ENCODE assay signal across 8 mouse cellular contexts in the genomic region with DNA sequence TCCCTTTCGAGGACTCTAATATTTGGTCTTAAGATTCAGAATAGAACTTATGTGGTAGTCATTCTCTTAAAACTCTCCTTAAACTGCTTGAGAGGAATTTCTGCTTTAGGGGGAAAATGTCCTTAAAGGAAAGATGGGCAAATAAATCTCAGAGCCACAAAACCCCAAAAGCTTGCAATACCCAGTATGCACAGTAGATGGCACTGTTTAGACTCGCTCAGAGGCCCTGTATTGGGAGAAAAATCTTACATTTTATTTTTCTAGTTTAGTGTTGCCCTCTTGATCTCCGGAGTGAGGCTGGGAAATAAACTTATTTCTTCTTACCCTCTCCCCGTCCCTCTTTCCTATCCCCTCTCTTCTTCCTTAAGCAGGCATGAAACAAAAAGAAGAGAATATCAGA. TPM values are rescaled to one million over a fixed set of nuclear protein-coding genes. Genes with fewer than 3 reads are reported as not detected.
DNase-seq lines count a peak whose midpoint lies in the region; ATAC-seq and TF ChIP-seq lines count a peak whose summit lies in the region.

No protein-coding gene starts in this region.

- no peak overlapping the region for H3K4me2 ChIP-seq in forebrain, embryonic 11.5 days (ENCODE audit: low read depth, low read length, severe bottlenecking)
- H3K4me2 ChIP-seq in forebrain, embryonic 12.5 days = no peak overlapping the region
- no peak overlapping the region for H3K4me2 ChIP-seq in liver, embryonic 12.5 days

- no peak overlapping the region for H3K27ac ChIP-seq in forebrain, embryonic 11.5 days (ENCODE audit: low read depth, low read length)
- no peak overlapping the region for H3K27ac ChIP-seq in forebrain, embryonic 12.5 days
- no peak overlapping the region for H3K27ac ChIP-seq in liver, adult 2 months (replicated peaks; ENCODE audit: insufficient read depth, low read depth, low read length)
- no peak overlapping the region for H3K27ac ChIP-seq in liver, embryonic 12.5 days

- 7% methylated on average over 4 of the region's 4 CpGs for WGBS in forebrain, embryonic 11.5 days
- 9% methylated on average over 4 of the region's 4 CpGs for WGBS in forebrain, embryonic 12.5 days
- 22% methylated on average over 4 of the region's 4 CpGs for WGBS in liver, adult 2 months
- 8% methylated on average over 4 of the region's 4 CpGs for WGBS in liver, embryonic 12.5 days (ENCODE audit: insufficient replicate concordance)

- no peaks in the 10 kb centered on the region for H3K9me3 ChIP-seq in forebrain, embryonic 11.5 days (ENCODE audit: control insufficient read depth, low read length)
- H3K9me3 ChIP-seq in forebrain, embryonic 12.5 days = no peaks in the 10 kb centered on the region
- no peaks in the 10 kb centered on the region for H3K9me3 ChIP-seq in liver, embryonic 12.5 days (replicated peaks)

- H3K79me2 ChIP-seq in liver, adult 2 months (ENCODE audit: control insufficient read depth, insufficient read depth, low read length) = peaks cover 2% of the 10 kb centered on the region

- H3K9ac ChIP-seq in forebrain, embryonic 11.5 days (ENCODE audit: low read length) = no peak overlapping the region
- H3K9ac ChIP-seq in forebrain, embryonic 12.5 days = no peak overlapping the region
- no peak overlapping the region for H3K9ac ChIP-seq in liver, adult 2 months (ENCODE audit: low read depth, low read length)
- no peak overlapping the region for H3K9ac ChIP-seq in liver, embryonic 12.5 days

- peaks cover 8% of the 10 kb centered on the region; the same call in 1 of the 2 replicates for H3K4me1 ChIP-seq in forebrain, embryonic 11.5 days (replicated peaks; ENCODE audit: control insufficient read depth, insufficient read depth, low read length)
- H3K4me1 ChIP-seq in forebrain, embryonic 12.5 days = peaks cover 8% of the 10 kb centered on the region
- peaks cover 13% of the 10 kb centered on the region for H3K4me1 ChIP-seq in liver, adult 2 months (ENCODE audit: control insufficient read depth, insufficient read depth, low read length)
- H3K4me1 ChIP-seq in liver, embryonic 12.5 days = peaks cover 8% of the 10 kb centered on the region; the same call in 1 of the 2 replicates

- no peaks in the 10 kb centered on the region for H3K36me3 ChIP-seq in forebrain, embryonic 11.5 days (ENCODE audit: control insufficient read depth, insufficient read depth, low read length)
- no peaks in the 10 kb centered on the region for H3K36me3 ChIP-seq in forebrain, embryonic 12.5 days (replicated peaks)
- H3K36me3 ChIP-seq in liver, adult 2 months (ENCODE audit: control insufficient read depth, insufficient read depth, low read length) = no peaks in the 10 kb centered on the region
- H3K36me3 ChIP-seq in liver, embryonic 12.5 days = no peaks in the 10 kb centered on the region

- TF ChIP-seq CTCF in liver, adult 2 months (IDR thresholded peaks at IDR 0.05; ENCODE audit: low read depth, low read length) = peak; percentile 51

- ATAC-seq in forebrain, embryonic 11.5 days (replicated peaks; ENCODE audit: low FRiP score) = no peak
- no peak for ATAC-seq in forebrain, embryonic 12.5 days (ENCODE audit: low FRiP score)
- no peak for ATAC-seq in liver, embryonic 12.5 days
- ATAC-seq in frontal cortex, adult (ENCODE audit: low TSS enrichment) = peak; percentile 50; the same call in 1 of the 2 replicates
- 0 out of 2 replicates have a peak, but pooled peaks have one; percentile 28 for ATAC-seq in megakaryocyte-erythroid progenitor cell, adult 5-6 weeks (replicated peaks; ENCODE audit: low FRiP score, low TSS enrichment, poor library complexity, severe bottlenecking)

- H3K27me3 ChIP-seq in forebrain, embryonic 11.5 days (ENCODE audit: control insufficient read depth, insufficient read depth, low read length) = peaks cover 33% of the 10 kb centered on the region
- peaks cover 43% of the 10 kb centered on the region for H3K27me3 ChIP-seq in forebrain, embryonic 12.5 days
- H3K27me3 ChIP-seq in liver, adult 2 months (ENCODE audit: control insufficient read depth, insufficient read depth, low read length) = no peaks in the 10 kb centered on the region
- peaks cover 79% of the 10 kb centered on the region for H3K27me3 ChIP-seq in liver, embryonic 12.5 days (replicated peaks)

- DNase-seq in forebrain, embryonic 11.5 days (ENCODE audit: low spot score) = peak; percentile 74
- DNase-seq in liver, adult 2 months (ENCODE audit: extremely low read depth, low read depth, low spot score) = peak; percentile 46
- peak; percentile 75 for DNase-seq in NIH3T3 (ENCODE audit: low read depth)
- no peak for DNase-seq in urinary bladder, adult 2 months (ENCODE audit: low spot score)

- no peak for TF ChIP-seq POLR2A in liver, adult 2 months (IDR thresholded peaks at IDR 0.05; ENCODE audit: extremely low read depth, insufficient read depth, low read length)

- H3K4me3 ChIP-seq in forebrain, embryonic 11.5 days (ENCODE audit: low read depth, low read length) = no peak overlapping the region
- H3K4me3 ChIP-seq in forebrain, embryonic 12.5 days (replicated peaks) = no peak overlapping the region
- no peak overlapping the region for H3K4me3 ChIP-seq in liver, adult 2 months (ENCODE audit: insufficient read depth, low read depth, low read length)
- H3K4me3 ChIP-seq in liver, embryonic 12.5 days = no peak overlapping the region

RNA-seq across cellular contexts. Expression of gene Gjb2, which starts 4.7 kb away (rescaled TPM):
- 6.2 and 8.4 TPM in 2 replicates for polyA plus RNA-seq in forebrain, embryonic 11.5 days (2014; fragmentation: Nextera tagmentation; extraction: Ambion mirVana)
- 6.7 and 12.5 TPM in 2 replicates for polyA plus RNA-seq in forebrain, embryonic 12.5 days (2016; fragmentation: Nextera tagmentation; extraction: Ambion mirVana)
- total RNA-seq in liver, adult 2 months (2014; rRNA removed) = 90.0 and 124 TPM in 2 replicates
- 177 and 208 TPM in 2 replicates for polyA plus RNA-seq in liver, adult 2 months (2012; rRNA removed)
- polyA plus RNA-seq in liver, embryonic 12.5 days (2016; fragmentation: Nextera tagmentation; extraction: Ambion mirVana) = 2.0 and 3.5 TPM in 2 replicates
- 0.40 TPM in 1 of 2 replicates, not detected in the other for total RNA-seq in megakaryocyte-erythroid progenitor cell, adult 5-6 weeks (2014; fragmentation: Nextera tagmentation)
- 1.8 TPM in 1 of 2 replicates, not detected in the other for total RNA-seq in megakaryocyte-erythroid progenitor cell, adult 5-6 weeks (2017)
- 6.4 and 6.5 TPM in 2 replicates for polyA plus RNA-seq in urinary bladder, adult 2 months (2012; rRNA removed)

RNA-seq across cellular contexts. Expression of gene Gm4491, which starts 6.5 kb away (rescaled TPM):
- polyA plus RNA-seq in forebrain, embryonic 11.5 days (2014; fragmentation: Nextera tagmentation; extraction: Ambion mirVana) = not detected in 2 replicates
- not detected in 2 replicates for polyA plus RNA-seq in forebrain, embryonic 12.5 days (2016; fragmentation: Nextera tagmentation; extraction: Ambion mirVana)
- not detected in 2 replicates for total RNA-seq in liver, adult 2 months (2014; rRNA removed)
- polyA plus RNA-seq in liver, adult 2 months (2012; rRNA removed) = not detected in 2 replicates
- polyA plus RNA-seq in liver, embryonic 12.5 days (2016; fragmentation: Nextera tagmentation; extraction: Ambion mirVana) = not detected in 2 replicates
- not detected in 2 replicates for total RNA-seq in megakaryocyte-erythroid progenitor cell, adult 5-6 weeks (2014; fragmentation: Nextera tagmentation)
- not detected in 2 replicates for total RNA-seq in megakaryocyte-erythroid progenitor cell, adult 5-6 weeks (2017)
- polyA plus RNA-seq in urinary bladder, adult 2 months (2012; rRNA removed) = 0.12 TPM in 1 of 2 replicates, not detected in the other

RNA-seq across cellular contexts. Expression of gene Gjb6, which starts 24.2 kb away (rescaled TPM):
- 1.1 and 1.8 TPM in 2 replicates for polyA plus RNA-seq in forebrain, embryonic 11.5 days (2014; fragmentation: Nextera tagmentation; extraction: Ambion mirVana)
- polyA plus RNA-seq in forebrain, embryonic 12.5 days (2016; fragmentation: Nextera tagmentation; extraction: Ambion mirVana) = 3.2 and 3.7 TPM in 2 replicates
- total RNA-seq in liver, adult 2 months (2014; rRNA removed) = not detected in 2 replicates
- polyA plus RNA-seq in liver, adult 2 months (2012; rRNA removed) = not detected in 2 replicates
- 0.10 and 0.19 TPM in 2 replicates for polyA plus RNA-seq in liver, embryonic 12.5 days (2016; fragmentation: Nextera tagmentation; extraction: Ambion mirVana)
- not detected in 2 replicates for total RNA-seq in megakaryocyte-erythroid progenitor cell, adult 5-6 weeks (2014; fragmentation: Nextera tagmentation)
- not detected in 2 replicates for total RNA-seq in megakaryocyte-erythroid progenitor cell, adult 5-6 weeks (2017)
- 55.0 and 56.2 TPM in 2 replicates for polyA plus RNA-seq in urinary bladder, adult 2 months (2012; rRNA removed)

RNA-seq across cellular contexts. Expression of gene Gja3, which starts 51.3 kb away (rescaled TPM):
- polyA plus RNA-seq in forebrain, embryonic 11.5 days (2014; fragmentation: Nextera tagmentation; extraction: Ambion mirVana) = 0.08 TPM in 1 of 2 replicates, not detected in the other
- polyA plus RNA-seq in forebrain, embryonic 12.5 days (2016; fragmentation: Nextera tagmentation; extraction: Ambion mirVana) = 0.37 and 0.46 TPM in 2 replicates
- not detected in 2 replicates for total RNA-seq in liver, adult 2 months (2014; rRNA removed)
- not detected in 2 replicates for polyA plus RNA-seq in liver, adult 2 months (2012; rRNA removed)
- polyA plus RNA-seq in liver, embryonic 12.5 days (2016; fragmentation: Nextera tagmentation; extraction: Ambion mirVana) = not detected in 2 replicates
- not detected in 2 replicates for total RNA-seq in megakaryocyte-erythroid progenitor cell, adult 5-6 weeks (2014; fragmentation: Nextera tagmentation)
- not detected in 2 replicates for total RNA-seq in megakaryocyte-erythroid progenitor cell, adult 5-6 weeks (2017)
- not detected in 2 replicates for polyA plus RNA-seq in urinary bladder, adult 2 months (2012; rRNA removed)

Comparison
In these comparisons a context has a peak if more than half of its experiments do, and no peak if none do; other contexts are left out.
1. RNA of gene Gjb2, which starts 4.7 kb away (polyA plus RNA-seq): 177 to 208 TPM in liver, adult 2 months; 6.7 to 12.5 TPM in forebrain, embryonic 12.5 days, 6.4 to 6.5 TPM in urinary bladder, adult 2 months, 6.2 to 8.4 TPM in forebrain, embryonic 11.5 days and 2.0 to 3.5 TPM in liver, embryonic 12.5 days; every median in the first group is over 10 times any median in the second.
2. ATAC-seq: peak in frontal cortex, adult (single experiment) and megakaryocyte-erythroid progenitor cell, adult 5-6 weeks (single experiment); none in forebrain, embryonic 11.5 days (single experiment), forebrain, embryonic 12.5 days (single experiment) and liver, embryonic 12.5 days (single experiment).
3. RNA of gene Gjb6, which starts 24.2 kb away (polyA plus RNA-seq): 55.0 to 56.2 TPM in urinary bladder, adult 2 months; 3.2 to 3.7 TPM in forebrain, embryonic 12.5 days, 1.1 to 1.8 TPM in forebrain, embryonic 11.5 days, 0.10 to 0.19 TPM in liver, embryonic 12.5 days and not detected in liver, adult 2 months; every median in the first group is over 10 times any median in the second.